Mouse (Mus musculus): ENCODE measurements around the gene Myh10.

DNA sequence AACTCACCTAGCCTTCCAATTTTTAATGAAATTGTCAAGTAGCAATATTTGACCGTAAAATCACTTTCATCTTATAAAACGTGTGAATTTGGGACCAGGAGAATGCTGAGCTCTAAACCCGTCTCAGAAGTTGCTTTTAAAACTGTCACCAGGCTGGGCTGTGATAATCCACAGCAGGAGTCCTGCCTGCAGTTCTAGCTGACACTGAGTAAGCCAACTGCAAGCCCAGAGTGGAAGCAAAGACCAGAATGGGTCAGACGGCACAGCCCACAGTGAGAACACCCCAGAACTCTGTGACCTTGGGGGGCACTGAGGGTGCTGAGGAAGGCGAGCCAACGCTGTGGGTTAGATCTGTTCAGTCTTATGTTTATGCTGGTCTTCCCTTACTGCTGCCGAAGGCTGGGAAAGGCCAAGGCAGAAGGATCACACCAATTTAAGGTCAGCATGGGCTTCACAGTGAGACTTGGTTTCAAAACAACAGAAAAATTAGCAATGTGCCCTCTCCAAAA lies 84.8 kb downstream of the Myh10 start:
- TF ChIP-seq GATA1 (IDR thresholded peaks at IDR 0.05; ENCODE audit: borderline replicate concordance, low read length) (no peak), FLI1 (IDR thresholded peaks at IDR 0.05; ENCODE audit: low read length) (no peak)
